Mouse (Mus musculus): ENCODE measurements around the gene Ppp1r15a. TPM values are rescaled to one million over a fixed set of nuclear protein-coding genes. Genes with fewer than 3 reads are reported as not detected.

Gene Ppp1r15a
- 4.3 and 4.4 TPM in 2 replicates for total RNA-seq (2014; rRNA removed)
- polyA plus RNA-seq (2012; rRNA removed), result 10.8 and 14.9 TPM in 2 replicates

DNA sequence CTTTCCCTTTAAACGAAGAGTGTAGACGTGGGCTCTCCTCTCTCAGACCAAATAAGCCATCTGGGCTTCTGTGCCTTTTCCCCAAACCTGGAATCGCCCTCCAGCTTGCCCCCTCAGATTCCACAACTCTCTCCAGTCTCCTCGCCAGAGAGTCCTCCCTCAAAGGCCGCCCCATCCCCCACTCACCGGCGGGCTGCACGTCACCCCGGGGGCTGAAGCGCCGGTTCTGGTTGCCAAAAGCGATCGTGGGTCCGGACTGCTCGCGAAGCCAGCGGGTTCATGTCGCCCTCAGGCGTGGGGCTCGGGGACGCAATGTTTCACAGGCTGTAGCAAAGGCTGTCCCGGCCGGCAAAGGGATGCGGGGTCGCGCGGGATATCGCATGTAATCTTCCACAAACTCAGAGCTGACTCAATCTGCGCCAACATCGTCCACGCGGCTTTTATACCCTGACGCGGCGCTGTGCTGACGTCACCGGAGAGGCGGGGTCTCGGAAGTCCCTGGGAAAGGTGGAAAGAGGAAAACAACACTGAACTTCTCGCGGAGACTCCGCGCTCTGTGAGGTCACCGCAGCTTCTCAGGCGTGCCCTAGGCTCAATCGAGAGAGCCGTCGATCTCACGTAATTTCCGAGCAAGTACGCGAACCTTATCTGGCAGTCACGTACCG is at the start of gene Ppp1r15a, which contains the start of gene Plekha4:
Gene Ppp1r15a, minus strand, starts transcription at position 460 of the 665 bp plus-strand sequence.
Gene Plekha4, plus strand, starts transcription at position 522 of the 665 bp plus-strand sequence.
- peak within 1 kb of the TSS; percentile 86 for H3K4me3 ChIP-seq (ENCODE audit: insufficient read depth, low read depth, low read length)
- H3K27me3 ChIP-seq (ENCODE audit: control insufficient read depth, insufficient read depth, low read length), result no peaks in the 10 kb centered on the region
- peak; percentile 90 for DNase-seq (ENCODE audit: extremely low read depth, low read depth, low spot score)
- H3K9ac ChIP-seq (ENCODE audit: low read depth, low read length), result peak within 1 kb of the TSS; percentile 92
- peaks cover 3% of the 10 kb centered on the region; the same call in 1 of the 2 replicates for H3K36me3 ChIP-seq (ENCODE audit: control insufficient read depth, insufficient read depth, low read length)
- H3K4me1 ChIP-seq (ENCODE audit: control insufficient read depth, insufficient read depth, low read length), result peaks cover 11% of the 10 kb centered on the region
- TF ChIP-seq CTCF (IDR thresholded peaks at IDR 0.05; ENCODE audit: low read depth, low read length) (no peak), POLR2A (IDR thresholded peaks at IDR 0.05; ENCODE audit: extremely low read depth, insufficient read depth, low read length) (peak; percentile 95)
- H3K27ac ChIP-seq (replicated peaks; ENCODE audit: insufficient read depth, low read depth, low read length), result peak within 1 kb of the TSS; percentile 90
- H3K79me2 ChIP-seq (ENCODE audit: control insufficient read depth, insufficient read depth, low read length), result peaks cover 8% of the 10 kb centered on the region
- under 1% methylated on average over 54 of the region's 54 CpGs for WGBS

DNA sequence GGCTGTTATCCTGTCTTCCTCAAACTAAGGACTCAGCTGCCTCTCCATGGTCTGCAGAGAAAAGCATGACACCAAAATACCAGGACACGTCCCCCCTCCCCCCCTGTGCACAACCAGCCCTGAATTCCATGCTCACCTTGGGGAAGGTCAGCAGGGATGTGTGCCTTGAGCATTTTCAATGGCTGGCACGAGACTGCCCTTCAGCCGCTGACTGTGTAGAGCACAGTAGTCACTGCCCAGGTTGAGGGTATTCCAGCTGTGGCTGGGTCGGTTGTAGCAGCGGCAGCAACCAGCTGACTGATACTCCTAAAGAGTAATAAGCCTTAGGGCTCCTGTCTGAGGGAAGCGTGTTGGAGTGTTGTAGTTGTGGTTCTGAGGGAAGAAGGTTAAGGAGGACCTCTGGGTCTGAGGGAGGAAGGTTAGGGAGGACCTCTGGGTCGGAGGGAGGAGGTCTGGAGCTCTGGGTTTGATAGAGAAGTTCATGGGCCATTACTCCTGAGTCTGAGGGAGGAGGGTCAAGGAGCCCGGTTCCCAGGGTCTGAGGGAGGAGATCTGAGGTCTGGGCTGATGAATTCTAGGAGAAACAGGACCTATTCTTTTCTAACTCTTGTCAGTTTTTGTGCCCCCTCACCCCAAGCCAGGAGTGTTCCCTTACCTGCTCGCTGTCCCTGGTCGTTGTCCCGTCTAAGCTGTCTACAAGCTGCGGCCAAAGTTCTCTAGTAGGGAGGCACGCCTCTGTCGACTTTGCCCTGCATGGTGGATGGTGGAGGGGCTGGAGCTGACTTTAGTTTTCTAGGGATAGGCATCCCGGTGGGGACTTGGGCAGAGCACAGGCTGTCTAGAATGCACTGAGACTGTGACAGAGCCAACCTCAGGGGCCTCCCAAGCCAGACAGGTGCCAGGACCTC is 48.7 kb upstream of the Ppp1r15a start:
- peak overlapping the region; percentile 88 for H3K9ac ChIP-seq (ENCODE audit: low read depth, low read length)
- peak overlapping the region; percentile 80 for H3K4me3 ChIP-seq (ENCODE audit: insufficient read depth, low read depth, low read length)

DNA sequence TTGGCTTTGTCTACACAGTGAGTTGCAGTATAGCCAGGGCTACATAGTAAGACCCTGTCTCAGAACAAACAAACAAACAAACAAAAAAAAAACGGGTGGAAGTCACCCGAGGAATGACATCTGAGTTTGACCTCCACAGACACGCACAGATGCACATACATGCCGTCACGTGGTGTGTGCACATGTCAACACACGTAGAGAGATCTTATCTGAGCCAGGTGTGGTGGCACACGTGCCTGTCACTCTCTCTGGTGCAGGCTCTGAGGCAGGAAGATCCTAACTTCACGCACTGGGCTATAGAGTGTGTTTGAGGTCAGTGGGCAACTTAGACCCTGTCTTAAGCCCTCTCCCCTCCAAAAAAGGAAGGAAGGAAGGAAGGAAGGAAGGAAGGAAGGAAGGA is 47.9 kb upstream of the Ppp1r15a start:
- peak overlapping the region; percentile 88 for H3K9ac ChIP-seq (ENCODE audit: low read depth, low read length)
- 19% methylated on average over 8 of the region's 8 CpGs for WGBS
- H3K36me3 ChIP-seq (ENCODE audit: control insufficient read depth, insufficient read depth, low read length), result peaks cover 13% of the 10 kb centered on the region
- H3K4me3 ChIP-seq (ENCODE audit: insufficient read depth, low read depth, low read length), result peak overlapping the region; percentile 80
- H3K27me3 ChIP-seq (ENCODE audit: control insufficient read depth, insufficient read depth, low read length), result no peaks in the 10 kb centered on the region
- DNase-seq (ENCODE audit: extremely low read depth, low read depth, low spot score), result peak; percentile 82
- peaks cover 12% of the 10 kb centered on the region; the same call in 1 of the 2 replicates for H3K79me2 ChIP-seq (ENCODE audit: control insufficient read depth, insufficient read depth, low read length)
- TF ChIP-seq CTCF (IDR thresholded peaks at IDR 0.05; ENCODE audit: low read depth, low read length) (no peak), POLR2A (IDR thresholded peaks at IDR 0.05; ENCODE audit: extremely low read depth, insufficient read depth, low read length) (no peak)
- H3K27ac ChIP-seq (replicated peaks; ENCODE audit: insufficient read depth, low read depth, low read length), result peak overlapping the region; percentile 96
- peaks cover 7% of the 10 kb centered on the region; the same call in 1 of the 2 replicates for H3K4me1 ChIP-seq (ENCODE audit: control insufficient read depth, insufficient read depth, low read length)

More for the DNA sequence above, 48.7 kb upstream of the Ppp1r15a start:
- Histone ChIP-seq H3K4me1 (ENCODE audit: control insufficient read depth, insufficient read depth, low read length) (peaks cover 7% of the 10 kb centered on the region; the same call in 1 of the 2 replicates), H3K36me3 (ENCODE audit: control insufficient read depth, insufficient read depth, low read length) (peaks cover 11% of the 10 kb centered on the region), H3K27ac (replicated peaks; ENCODE audit: insufficient read depth, low read depth, low read length) (peak overlapping the region; percentile 96), H3K79me2 (ENCODE audit: control insufficient read depth, insufficient read depth, low read length) (peaks cover 12% of the 10 kb centered on the region; the same call in 1 of the 2 replicates), H3K27me3 (ENCODE audit: control insufficient read depth, insufficient read depth, low read length) (no peaks in the 10 kb centered on the region)
- peak; percentile 97 for TF ChIP-seq POLR2A (IDR thresholded peaks at IDR 0.05; ENCODE audit: extremely low read depth, insufficient read depth, low read length)
- no peak for TF ChIP-seq CTCF (IDR thresholded peaks at IDR 0.05; ENCODE audit: low read depth, low read length)
- WGBS, result 24% methylated on average over 15 of the region's 15 CpGs
- peak; percentile 88 for DNase-seq (ENCODE audit: extremely low read depth, low read depth, low spot score)

DNA sequence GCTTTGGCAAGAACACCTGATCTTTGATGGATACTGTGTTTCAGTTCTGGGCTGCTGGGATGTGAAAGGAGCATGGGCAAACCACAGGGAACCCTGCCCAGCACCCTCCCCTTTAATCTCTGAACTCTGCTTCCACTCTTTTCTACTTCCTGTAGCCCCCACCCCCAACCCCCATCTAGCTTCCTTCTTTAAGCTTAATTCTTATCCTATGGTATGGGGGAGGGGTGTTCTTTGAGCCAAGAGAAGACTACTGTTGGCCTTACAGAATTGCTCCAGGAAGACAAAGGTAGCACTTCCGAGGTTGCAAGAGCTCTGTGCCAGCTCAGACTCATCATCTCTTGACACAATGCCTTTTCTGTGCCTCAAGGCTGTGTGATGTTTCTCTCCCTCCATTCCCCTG is 45.9 kb upstream of the Ppp1r15a start:
- peak; percentile 38 for DNase-seq (ENCODE audit: extremely low read depth, low read depth, low spot score)
- H3K9ac ChIP-seq (ENCODE audit: low read depth, low read length), result no peak overlapping the region

DNA sequence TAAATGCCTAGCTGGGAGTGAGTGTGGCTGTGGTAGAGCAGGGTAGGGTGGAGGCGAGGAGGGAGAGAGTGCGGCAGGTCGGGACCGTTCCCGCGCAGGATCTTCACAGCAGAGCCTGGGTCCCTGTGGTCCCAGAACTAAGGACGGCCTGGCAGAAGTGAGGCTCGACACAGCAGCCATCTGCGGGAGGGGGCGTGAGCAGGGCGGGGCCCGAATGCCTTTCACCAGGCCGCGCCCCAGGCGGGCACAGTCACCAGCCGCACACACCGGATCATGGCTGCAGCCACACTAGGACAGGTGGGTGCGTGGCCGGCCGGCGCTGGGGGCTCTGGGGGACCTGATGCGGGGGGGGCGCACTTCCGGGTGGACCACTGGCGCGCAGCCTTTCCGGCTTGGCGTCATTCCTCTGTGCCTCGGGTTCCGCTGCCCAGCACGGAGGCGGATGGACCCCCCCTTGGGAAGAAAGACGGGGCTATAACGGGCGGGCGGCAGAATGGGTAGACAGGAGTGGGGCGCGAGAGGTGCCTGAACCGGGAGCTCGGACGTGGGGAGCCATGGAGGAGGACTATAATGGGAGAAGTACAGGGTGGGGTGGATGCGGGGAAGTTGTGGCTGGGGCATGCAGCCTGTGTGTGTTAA is 44.2 kb upstream of the Ppp1r15a start, which contains the start of gene Bcat2:
Gene Bcat2, plus strand, starts transcription at position 51 of the 639 bp plus-strand sequence.
- H3K9ac ChIP-seq (ENCODE audit: low read depth, low read length), result peak within 1 kb of the TSS; percentile 63
- no peaks in the 10 kb centered on the region for H3K27me3 ChIP-seq (ENCODE audit: control insufficient read depth, insufficient read depth, low read length)
- H3K4me1 ChIP-seq (ENCODE audit: control insufficient read depth, insufficient read depth, low read length), result peaks cover 7% of the 10 kb centered on the region
- no peak for DNase-seq (ENCODE audit: extremely low read depth, low read depth, low spot score)
- peak within 1 kb of the TSS; percentile 87 for H3K27ac ChIP-seq (replicated peaks; ENCODE audit: insufficient read depth, low read depth, low read length)
- peaks cover 12% of the 10 kb centered on the region; the same call in 1 of the 2 replicates for H3K79me2 ChIP-seq (ENCODE audit: control insufficient read depth, insufficient read depth, low read length)
- peak within 1 kb of the TSS; percentile 64 for H3K4me3 ChIP-seq (ENCODE audit: insufficient read depth, low read depth, low read length)
- peaks cover 13% of the 10 kb centered on the region for H3K36me3 ChIP-seq (ENCODE audit: control insufficient read depth, insufficient read depth, low read length)
- WGBS, result 60% methylated on average over 42 of the region's 42 CpGs
- TF ChIP-seq CTCF (IDR thresholded peaks at IDR 0.05; ENCODE audit: low read depth, low read length) (no peak), POLR2A (IDR thresholded peaks at IDR 0.05; ENCODE audit: extremely low read depth, insufficient read depth, low read length) (no peak)

More for the DNA sequence above, 45.9 kb upstream of the Ppp1r15a start:
- peaks cover 13% of the 10 kb centered on the region for H3K36me3 ChIP-seq (ENCODE audit: control insufficient read depth, insufficient read depth, low read length)
- TF ChIP-seq POLR2A (IDR thresholded peaks at IDR 0.05; ENCODE audit: extremely low read depth, insufficient read depth, low read length) (no peak), CTCF (IDR thresholded peaks at IDR 0.05; ENCODE audit: low read depth, low read length) (no peak)
- 4% methylated on average over 1 of the region's 1 CpGs for WGBS
- H3K79me2 ChIP-seq (ENCODE audit: control insufficient read depth, insufficient read depth, low read length), result peaks cover 12% of the 10 kb centered on the region; the same call in 1 of the 2 replicates
- peaks cover 11% of the 10 kb centered on the region for H3K4me1 ChIP-seq (ENCODE audit: control insufficient read depth, insufficient read depth, low read length)
- H3K4me3 ChIP-seq (ENCODE audit: insufficient read depth, low read depth, low read length), result no peak overlapping the region
- peak overlapping the region; percentile 29; the same call in 1 of the 2 replicates for H3K27ac ChIP-seq (replicated peaks; ENCODE audit: insufficient read depth, low read depth, low read length)
- H3K27me3 ChIP-seq (ENCODE audit: control insufficient read depth, insufficient read depth, low read length), result no peaks in the 10 kb centered on the region

All from liver, adult 2 months (tissue).